Mouse (Mus musculus) retina, postnatal 1 day (tissue): Measurements from ENCODE around the gene Tubg1.
A peak's percentile ranks its signal among the peaks of the same experiment; 100 is the strongest.
"Not testable (repeated sequence)": the region's sequence is repeated elsewhere in the genome, so short reads cannot be mapped to it uniquely, and the experiment has no call there.

Source experiments
- DNase-seq: peaks from one replicate; pipeline ENCODE4 v3.0.0-alpha.2; 2012

The Tubg1 gene

GRCm38 (mm10) chr11:101142215-101142967 lies 22.7 kb downstream of the Tubg1 start:
- no peak for DNase-seq

DNA sequence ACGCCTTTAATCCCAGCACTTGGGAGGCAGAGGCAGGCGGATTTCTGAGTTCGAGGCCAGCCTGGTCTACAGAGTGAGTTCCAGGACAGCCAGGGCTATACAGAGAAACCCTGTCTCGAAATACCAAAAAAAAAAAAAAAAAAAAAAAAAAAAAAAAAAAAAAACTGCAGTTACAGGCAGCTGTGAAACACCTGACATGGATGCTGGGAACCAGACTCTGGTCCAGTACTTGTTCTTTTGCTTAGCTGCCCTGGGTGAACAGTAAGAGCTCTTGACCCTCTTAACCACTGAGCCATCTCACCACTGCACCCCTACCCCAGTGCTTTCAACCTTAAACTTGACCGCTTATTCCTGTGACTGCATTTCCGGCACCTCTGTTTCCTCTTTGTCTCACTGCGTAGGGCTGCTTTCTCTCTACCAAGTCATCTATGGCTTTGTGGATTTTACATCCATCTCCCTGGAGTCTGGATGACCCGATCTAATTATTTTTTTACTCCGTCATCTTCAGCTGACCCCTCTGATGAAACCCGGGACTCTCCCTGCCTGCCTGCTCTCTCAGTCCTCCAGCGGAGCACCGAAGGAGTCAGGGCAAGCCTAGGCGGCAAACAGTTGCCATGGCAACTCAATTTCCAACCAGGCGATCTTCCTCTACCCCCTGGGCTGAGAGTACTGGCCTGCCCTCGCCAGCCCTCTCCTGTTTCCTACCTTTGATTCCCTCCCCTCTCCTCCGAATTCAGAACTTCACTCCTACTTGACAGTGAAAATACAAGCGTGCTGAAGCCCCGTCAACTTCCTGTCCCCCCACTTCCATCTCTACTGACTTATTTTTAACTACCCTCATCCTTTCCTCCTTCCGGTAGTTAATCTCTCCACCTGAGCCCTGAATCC lies 23.8 kb downstream of the Tubg1 start:
- DNase-seq = peak; percentile 77

- DNase-seq = peak; percentile 77
Measured at GRCm38 (mm10) chr11:101146377-101146776, 26.6 kb downstream of the Tubg1 start.

DNA sequence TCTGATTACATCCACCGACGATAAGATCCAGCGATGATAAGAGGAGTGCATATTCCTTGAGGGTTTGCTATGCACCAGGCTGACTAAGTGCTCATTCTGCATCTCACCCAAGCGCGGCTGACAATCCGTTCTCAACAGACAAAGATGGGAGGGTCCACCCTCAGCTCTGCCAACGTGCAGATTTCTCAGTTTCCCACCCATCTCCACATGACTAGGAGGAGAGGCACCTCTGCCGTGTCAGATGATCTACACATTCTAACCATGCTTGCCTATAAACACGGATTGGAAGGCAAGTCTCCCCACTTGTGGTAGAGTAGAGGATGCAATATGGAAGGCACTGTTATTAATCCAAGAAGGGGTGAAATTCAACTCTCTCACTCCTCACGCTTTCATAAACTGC lies 29.0 kb downstream of the Tubg1 start:
- DNase-seq = no peak

DNA sequence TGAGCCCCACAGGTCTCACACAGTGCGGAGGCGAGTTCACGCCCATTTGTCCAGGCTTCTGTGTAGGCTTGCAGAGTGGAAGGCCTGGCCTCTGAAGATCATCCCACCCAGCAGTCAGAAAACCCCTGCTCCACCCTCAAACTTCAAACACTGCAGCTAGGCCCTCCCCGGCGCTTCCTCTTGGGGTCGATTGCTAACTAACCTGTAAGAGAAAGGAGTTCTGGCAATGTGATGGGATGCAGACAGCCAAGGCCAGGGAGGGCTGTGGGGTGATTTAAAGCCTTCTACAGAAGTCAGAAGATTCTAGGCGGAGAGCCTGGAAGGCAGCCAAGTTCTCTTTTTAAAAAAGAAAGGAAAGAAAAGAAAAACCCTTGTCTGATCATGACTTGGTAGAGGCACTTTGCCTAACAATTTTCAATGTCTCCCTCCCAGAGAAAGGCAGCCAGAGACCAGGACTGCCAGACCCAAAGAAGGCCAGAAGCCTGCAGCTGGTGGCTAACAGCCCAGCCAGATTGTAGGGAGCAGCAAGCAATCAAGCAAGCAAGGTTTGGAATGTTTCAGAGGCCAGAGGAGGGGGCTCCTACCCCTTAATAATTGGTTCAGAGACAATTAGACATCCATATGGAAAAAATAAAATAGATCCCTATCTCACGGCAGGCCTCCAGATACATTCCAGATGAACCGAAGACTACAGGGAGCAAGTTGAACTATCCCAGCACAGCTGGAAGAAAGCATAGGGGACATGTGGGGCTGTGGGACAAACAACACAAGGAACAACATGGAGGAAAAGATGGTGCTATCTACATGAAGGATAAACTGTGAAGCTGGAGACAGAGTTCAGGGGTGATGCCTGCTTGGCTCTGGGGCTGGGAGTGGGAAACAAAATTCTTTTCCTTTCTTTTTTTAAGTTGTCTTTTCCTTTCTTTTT lies 29.7 kb downstream of the Tubg1 start:
- no peak for DNase-seq

GRCm38 (mm10) chr11:101151063-101151462 lies 31.3 kb downstream of the Tubg1 start:
- DNase-seq = no peak

DNA sequence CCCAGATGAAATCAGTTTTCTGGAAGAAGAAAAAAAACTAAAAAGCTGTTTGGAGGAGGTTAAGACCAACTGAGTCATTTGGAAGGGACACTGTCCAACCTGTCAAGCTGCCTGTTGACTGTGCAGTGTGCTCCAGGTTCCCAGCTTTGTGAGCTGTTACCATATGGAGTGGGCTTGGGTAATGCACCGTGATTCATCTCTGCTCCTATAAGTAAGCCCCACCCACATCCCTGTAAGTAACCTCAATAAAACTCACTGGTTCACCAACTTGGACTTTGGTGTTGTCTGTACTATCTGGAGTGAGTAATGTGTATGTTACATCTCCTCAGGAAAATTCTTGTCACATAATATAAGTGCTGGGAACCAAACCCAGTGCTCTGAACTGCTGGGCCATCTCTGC lies 33.1 kb downstream of the Tubg1 start:
- DNase-seq = no peak

GRCm38 (mm10) chr11:101154648-101155047 lies 34.9 kb downstream of the Tubg1 start:
- no peak for DNase-seq

GRCm38 (mm10) chr11:101155151-101155550 lies 35.4 kb downstream of the Tubg1 start:
- DNase-seq = no peak

DNA sequence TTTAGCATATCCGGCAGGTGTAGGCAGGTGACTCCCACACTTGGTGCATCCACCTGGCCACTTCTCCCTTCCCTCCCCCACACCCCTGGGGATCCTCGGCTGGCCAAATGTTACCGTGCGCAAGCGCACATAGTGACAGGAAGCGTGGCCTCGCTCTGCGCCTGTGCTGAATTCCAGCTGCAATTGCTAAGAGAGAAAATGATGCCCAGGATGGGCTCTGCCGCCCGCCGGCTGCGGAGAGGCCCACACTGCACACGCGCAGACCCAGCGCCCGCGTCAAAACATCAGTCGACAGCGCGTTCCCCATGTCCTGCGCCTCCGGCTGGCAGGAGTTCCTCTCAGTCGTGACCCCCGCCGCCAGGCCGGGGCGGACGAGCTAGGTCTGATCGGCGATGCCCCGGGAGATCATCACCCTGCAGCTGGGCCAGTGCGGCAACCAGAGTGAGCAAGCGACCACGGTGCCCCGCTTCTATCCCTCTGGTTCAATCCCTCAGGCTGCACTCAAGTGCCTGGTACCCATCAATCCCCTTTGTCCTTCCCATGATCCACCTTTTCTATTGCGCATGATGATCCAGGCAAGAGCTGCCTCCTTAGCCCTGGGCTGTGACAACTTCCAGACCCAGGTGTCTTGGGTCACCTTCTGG lies 36.1 kb downstream of the Tubg1 start, which contains the start of gene Tubg2:
Gene Tubg2, plus strand, starts transcription at position 180 of the 644 bp plus-strand sequence.
- DNase-seq = peak; percentile 86

DNA sequence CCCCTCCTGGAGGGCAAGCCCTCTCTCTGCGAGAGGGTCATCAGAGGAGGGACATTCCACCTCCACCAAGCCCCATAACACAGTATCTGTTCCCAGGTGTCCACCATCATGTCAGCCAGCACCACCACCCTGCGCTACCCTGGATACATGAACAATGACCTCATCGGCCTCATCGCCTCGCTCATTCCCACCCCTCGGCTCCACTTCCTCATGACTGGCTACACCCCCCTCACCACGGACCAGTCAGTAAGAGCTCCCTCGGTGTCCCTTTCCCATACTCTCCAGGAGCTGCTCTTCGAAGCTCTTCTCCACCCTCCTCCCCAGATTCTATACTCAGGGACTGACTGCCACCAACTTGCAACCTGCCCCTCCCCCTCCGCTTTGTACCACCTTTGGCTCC lies 40.4 kb downstream of the Tubg1 start:
- not testable (repeated sequence) for DNase-seq

GRCm38 (mm10) chr11:101160981-101161505 lies 41.3 kb downstream of the Tubg1 start:
- not testable (repeated sequence) for DNase-seq

GRCm38 (mm10) chr11:101161551-101161950 lies 41.8 kb downstream of the Tubg1 start:
- DNase-seq = no peak

DNA sequence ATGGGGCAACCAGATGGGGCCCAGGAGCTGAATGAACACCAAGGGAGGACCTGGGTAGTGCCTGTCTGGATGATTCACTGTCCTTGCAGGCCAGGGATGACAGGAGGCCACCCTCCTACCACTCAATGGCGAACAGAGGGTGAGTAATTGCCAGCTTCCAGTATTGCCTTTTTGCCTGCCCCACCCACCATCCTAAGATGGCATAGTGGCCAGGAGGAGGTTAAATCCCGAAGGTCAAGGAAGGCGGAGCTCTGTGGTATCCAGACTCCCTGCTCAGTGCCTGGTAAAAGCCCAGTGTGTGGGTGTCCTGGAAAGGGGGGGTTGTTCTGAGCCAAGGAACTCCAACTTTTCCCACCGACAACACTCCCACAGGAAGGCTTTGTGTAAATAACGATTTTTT lies 42.6 kb downstream of the Tubg1 start:
- DNase-seq = no peak

DNA sequence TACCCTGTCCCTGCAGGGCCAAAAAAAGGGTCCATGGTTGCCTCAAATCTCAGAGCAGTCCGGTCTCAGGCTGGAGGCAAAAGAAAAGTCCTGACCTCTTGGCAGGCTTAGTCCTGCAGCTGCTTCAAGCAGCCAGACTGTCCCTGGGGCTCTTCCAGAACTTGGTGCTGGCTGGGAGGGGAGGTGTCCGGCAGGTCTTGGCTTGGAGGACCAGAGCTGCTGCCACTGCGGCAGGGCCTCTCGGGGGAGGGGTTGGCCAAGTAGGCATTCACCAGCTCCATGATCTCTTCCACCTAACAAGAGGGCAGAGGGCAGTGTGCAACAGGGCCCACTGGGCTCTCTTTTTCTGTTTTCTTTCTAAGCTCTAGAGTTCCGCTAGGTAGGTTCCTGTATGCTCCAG lies 43.0 kb downstream of the Tubg1 start:
- no peak for DNase-seq

- DNase-seq = no peak
Measured at GRCm38 (mm10) chr11:101163476-101164350, 44.0 kb downstream of the Tubg1 start.

GRCm38 (mm10) chr11:101164351-101164665 lies 44.6 kb downstream of the Tubg1 start:
- DNase-seq = no peak

DNA sequence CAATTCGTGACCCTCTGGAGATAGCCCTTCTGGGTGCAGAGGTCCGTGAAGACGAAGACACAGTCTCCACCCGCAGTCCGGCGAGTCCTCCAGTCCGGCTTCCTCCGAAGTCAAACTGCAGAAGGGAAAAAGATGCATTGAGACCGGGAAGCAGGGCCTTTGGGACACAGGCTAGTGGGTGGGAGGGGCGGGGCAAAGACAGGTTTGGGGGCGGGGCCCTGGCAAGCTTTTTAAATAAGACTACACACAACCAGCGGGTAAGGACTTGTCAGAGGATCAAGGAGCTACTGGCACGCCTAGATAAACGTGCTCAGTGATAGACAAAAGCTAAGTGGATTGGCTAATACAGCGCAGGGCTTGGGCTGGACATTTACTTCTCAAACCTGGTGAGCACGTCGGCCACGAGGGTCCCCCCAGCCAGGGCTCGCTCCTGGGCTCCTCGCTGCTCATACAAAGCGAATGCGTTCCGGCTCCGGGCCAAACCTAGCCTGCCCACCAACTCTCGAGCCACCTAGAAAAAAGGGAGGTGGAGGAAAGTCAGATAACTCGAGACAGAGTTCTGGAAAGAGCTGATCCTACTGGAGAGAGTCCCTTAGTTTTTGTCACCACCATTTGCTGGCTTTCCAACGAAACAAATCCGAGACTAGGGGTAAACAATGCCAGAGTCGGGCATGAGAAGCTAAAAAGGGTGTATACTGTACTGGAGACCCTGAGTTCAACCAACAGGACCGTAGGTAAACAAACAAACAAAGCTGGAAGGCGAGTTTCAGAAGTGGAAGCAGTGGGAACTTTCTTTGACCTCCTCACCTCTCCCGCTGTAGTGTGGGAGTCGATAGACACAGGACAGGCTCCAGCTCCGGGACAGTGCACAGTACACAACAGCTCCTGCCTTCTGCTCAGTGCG lies 45.2 kb downstream of the Tubg1 start:
- no peak for DNase-seq

GRCm38 (mm10) chr11:101166357-101166756 lies 46.6 kb downstream of the Tubg1 start:
- DNase-seq = no peak
